Mouse (Mus musculus): ENCODE results near the gene Vstm4.

DNA sequence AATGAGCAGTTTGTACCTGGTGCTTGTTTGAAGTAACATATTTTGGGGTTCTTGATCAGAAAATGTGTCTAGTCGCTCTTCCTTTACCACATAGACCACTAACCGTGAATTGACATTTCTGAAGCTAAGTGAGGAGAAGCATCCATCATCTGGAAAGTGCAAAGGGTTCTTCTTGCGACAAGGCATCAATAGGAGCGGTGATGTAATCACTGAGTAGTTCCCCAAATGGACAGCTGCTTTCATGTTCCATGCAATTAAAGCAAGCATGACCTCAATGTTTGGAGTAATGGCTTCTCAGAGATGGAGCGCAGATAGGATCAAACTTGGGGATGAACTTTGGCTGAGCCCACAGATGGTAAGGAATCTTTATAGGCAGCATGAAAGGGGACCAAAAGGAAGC lies 82.7 kb downstream of the Vstm4 start:
- TF ChIP-seq POLR2A (IDR thresholded peaks at IDR 0.05; ENCODE audit: borderline replicate concordance, insufficient read depth, low read length): no peak
- TF ChIP-seq CTCF (IDR thresholded peaks at IDR 0.05; ENCODE audit: borderline replicate concordance, insufficient read depth, low read depth, low read length): no peak

Measured in cerebellum, adult 2 months (tissue).